Mouse (Mus musculus) heart, embryonic 12.5 days (tissue): ENCODE results near the gene 2610002M06Rik. TPM values are rescaled to one million over a fixed set of nuclear protein-coding genes. Genes with fewer than 3 reads are reported as not detected.
A peak's percentile ranks its signal among the peaks of the same experiment; 100 is the strongest.

Experiments used
- ATAC-seq: fragments of 200-750 bp; cut with Nextera tagmentation; 2 replicates; pipeline ENCODE4 v1.8.0; 2017; ENCODE audit warnings: moderate TSS enrichment, moderate library complexity; ENCODE audit not compliant: insufficient number of reproducible peaks, low FRiP score
- H3K27ac ChIP-seq: fragments of 300-500 bp; sonication (generic); 2 replicates; pipeline ENCODE4 v1.5.1; 2016; ENCODE audit warnings: mild to moderate bottlenecking, moderate library complexity; ENCODE audit not compliant: poor library complexity, severe bottlenecking
- H3K27me3 ChIP-seq: fragments of 300-500 bp; sonication (generic); replicated peaks from 2 replicates; pipeline ENCODE4 v1.6.1; 2016; ENCODE audit warnings: mild to moderate bottlenecking, moderate library complexity
- H3K36me3 ChIP-seq: fragments of 300-500 bp; sonication (generic); 2 replicates; pipeline ENCODE4 v1.6.1; 2016; ENCODE audit warnings: mild to moderate bottlenecking, moderate library complexity
- H3K4me1 ChIP-seq: fragments of 300-500 bp; sonication (generic); replicated peaks from 2 replicates; pipeline ENCODE4 v1.6.1; 2016; ENCODE audit warnings: mild to moderate bottlenecking
- H3K4me2 ChIP-seq: fragments of 300-500 bp; sonication (generic); 2 replicates; pipeline ENCODE4 v1.6.1; 2016; ENCODE audit warnings: mild to moderate bottlenecking, moderate library complexity
- H3K4me3 ChIP-seq: fragments of 300-500 bp; sonication (generic); 2 replicates; pipeline ENCODE4 v1.5.1; 2016; ENCODE audit warnings: mild to moderate bottlenecking
- H3K9ac ChIP-seq: fragments of 300-500 bp; sonication (generic); 2 replicates; pipeline ENCODE4 v1.6.1; 2016; ENCODE audit warnings: mild to moderate bottlenecking, moderate library complexity
- H3K9me3 ChIP-seq: fragments of 300-500 bp; sonication (generic); replicated peaks from 2 replicates; pipeline ENCODE4 v1.6.1; 2016; ENCODE audit warnings: mild to moderate bottlenecking, moderate library complexity
- WGBS: fragments of 180-500 bp; shearing (Covaris S2); methylation state at CpG from one replicate; pipeline ENCODE4 v1.1.7; 2016; 5-methylcytosine and 5-hydroxymethylcytosine counted together
- polyA plus RNA-seq: library from polyadenylated mRNA; unstranded; fragments of >200 nt; fragmentation: Nextera tagmentation; extraction: Ambion mirVana; gene quantifications from 2 replicates; pipeline ENCODE4 v1.2.1, GENCODE M21; 2016

The 2610002M06Rik gene
- 14.9 TPM in 2 replicates for polyA plus RNA-seq

DNA sequence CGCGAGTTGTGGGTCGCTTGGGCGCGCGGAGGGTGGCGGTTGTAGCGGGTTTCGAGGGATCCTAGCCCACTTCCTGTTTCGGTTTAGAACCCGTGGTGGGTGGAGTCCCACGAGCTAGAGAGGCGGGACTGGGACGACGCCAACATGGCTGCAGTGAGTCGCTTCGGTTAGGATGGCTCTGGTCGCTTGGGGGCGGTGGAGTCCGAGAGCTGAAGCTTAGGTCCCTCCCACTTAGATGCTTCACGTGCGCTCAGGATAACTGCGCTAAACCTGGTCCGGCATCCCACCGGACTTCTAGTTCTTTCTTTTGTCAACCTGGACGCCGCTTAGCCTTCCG, at the start of gene 2610002M06Rik:
2610002M06Rik (minus strand) TSS at position 117 of the 337 bp plus-strand sequence.
- H3K4me1 ChIP-seq = no peaks in the 10 kb centered on the region

DNA sequence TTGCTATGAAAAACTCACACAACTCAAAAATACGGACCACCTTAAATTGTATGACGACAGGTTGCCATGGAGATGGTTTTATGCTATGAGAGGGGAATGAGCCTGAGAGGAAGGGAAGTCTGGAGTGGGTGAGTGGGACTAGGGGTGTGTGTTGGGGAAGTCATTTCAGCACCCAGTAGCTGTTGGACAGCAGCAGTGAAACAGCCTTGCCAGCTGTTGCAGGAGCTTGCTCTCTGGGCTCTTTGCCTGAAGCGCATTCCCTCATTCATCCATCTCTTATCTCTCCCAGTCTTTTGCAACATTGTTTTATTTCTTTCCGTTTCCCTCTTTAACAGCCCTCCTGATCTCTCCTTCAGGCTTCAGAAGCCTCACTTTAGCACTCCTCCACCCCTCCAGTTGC, 42.0 kb upstream of the 2610002M06Rik start:
- no peak overlapping the region for H3K4me3 ChIP-seq
- no peaks in the 10 kb centered on the region for H3K4me1 ChIP-seq
- no peak for ATAC-seq
- H3K36me3 ChIP-seq = no peaks in the 10 kb centered on the region
- H3K9me3 ChIP-seq = no peaks in the 10 kb centered on the region
- 28% methylated on average over 4 of the region's 4 CpGs for WGBS
- no peak overlapping the region for H3K4me2 ChIP-seq
- no peak overlapping the region for H3K27ac ChIP-seq
- H3K27me3 ChIP-seq = no peaks in the 10 kb centered on the region
- no peak overlapping the region for H3K9ac ChIP-seq

More for the DNA sequence above, at the start of gene 2610002M06Rik:
- Histone ChIP-seq H3K9me3 (no peaks in the 10 kb centered on the region), H3K4me3 (peak within 1 kb of the TSS; percentile 68), H3K27ac (peak within 1 kb of the TSS; percentile 80), H3K36me3 (no peaks in the 10 kb centered on the region), H3K4me2 (peak within 1 kb of the TSS; percentile 59), H3K27me3 (no peaks in the 10 kb centered on the region), H3K9ac (peak within 1 kb of the TSS; percentile 75)
- 17% methylated on average over 27 of the region's 28 CpGs for WGBS
- peak; percentile 98 for ATAC-seq

GRCm38 (mm10) chrX:107816726-107817125, 592 bp upstream of the 2610002M06Rik start:
- Histone ChIP-seq H3K4me3 (peak overlapping the region; percentile 68), H3K4me2 (peak overlapping the region; percentile 59), H3K36me3 (no peaks in the 10 kb centered on the region), H3K9me3 (no peaks in the 10 kb centered on the region), H3K27me3 (no peaks in the 10 kb centered on the region), H3K27ac (no peak overlapping the region), H3K9ac (no peak overlapping the region), H3K4me1 (no peaks in the 10 kb centered on the region)
- ATAC-seq = no peak
- WGBS = 78% methylated on average over 6 of the region's 6 CpGs

DNA sequence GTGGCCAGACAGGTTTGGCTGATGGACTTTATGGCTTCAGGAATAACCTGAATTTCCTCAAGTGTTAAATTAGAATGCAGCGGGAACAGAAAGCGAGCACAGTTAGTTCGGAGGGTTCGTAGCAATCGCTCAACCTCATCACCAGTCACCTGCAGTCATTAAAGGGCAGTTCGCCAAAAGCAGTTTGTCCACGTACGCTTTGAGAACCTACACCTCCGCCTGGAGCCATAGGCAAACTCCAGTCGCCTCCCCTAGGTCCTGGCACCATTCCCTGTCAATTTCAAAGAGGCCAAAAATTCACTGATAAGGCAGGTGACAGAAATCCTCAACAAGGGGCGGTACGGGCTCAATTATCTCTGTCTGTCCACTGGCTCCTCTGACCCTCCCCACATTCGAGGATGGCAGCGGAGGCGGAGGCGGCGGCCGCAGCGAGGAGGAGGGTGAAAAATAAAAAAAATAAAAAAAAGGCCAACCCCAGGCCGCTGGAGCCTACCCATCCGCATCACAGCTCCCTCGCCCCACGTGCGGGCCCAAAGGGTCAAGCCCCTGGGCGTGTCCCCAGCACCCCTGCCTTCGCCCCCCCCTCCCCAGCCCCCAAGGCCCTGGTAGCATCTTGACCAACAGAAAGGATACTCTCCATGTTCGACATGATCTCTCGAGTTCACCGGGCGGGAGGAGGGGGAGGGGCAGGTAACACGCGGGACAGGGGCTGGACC, 474 bp downstream of the 2610002M06Rik start:
- 16% methylated on average over 27 of the region's 32 CpGs for WGBS
- Histone ChIP-seq H3K9ac (peak overlapping the region; percentile 75), H3K36me3 (no peaks in the 10 kb centered on the region), H3K4me1 (no peaks in the 10 kb centered on the region), H3K27ac (peak overlapping the region; percentile 80), H3K4me3 (peak overlapping the region; percentile 68), H3K9me3 (no peaks in the 10 kb centered on the region), H3K27me3 (no peaks in the 10 kb centered on the region), H3K4me2 (peak overlapping the region; percentile 59)
- ATAC-seq = peak; percentile 81

- Histone ChIP-seq H3K36me3 (no peaks in the 10 kb centered on the region), H3K27ac (no peak overlapping the region), H3K9ac (no peak overlapping the region), H3K27me3 (no peaks in the 10 kb centered on the region), H3K4me1 (no peaks in the 10 kb centered on the region), H3K9me3 (no peaks in the 10 kb centered on the region), H3K4me2 (no peak overlapping the region), H3K4me3 (no peak overlapping the region)
- ATAC-seq = no peak
Observed at GRCm38 (mm10) chrX:107812120-107812519, 4.0 kb downstream of the 2610002M06Rik start.

DNA sequence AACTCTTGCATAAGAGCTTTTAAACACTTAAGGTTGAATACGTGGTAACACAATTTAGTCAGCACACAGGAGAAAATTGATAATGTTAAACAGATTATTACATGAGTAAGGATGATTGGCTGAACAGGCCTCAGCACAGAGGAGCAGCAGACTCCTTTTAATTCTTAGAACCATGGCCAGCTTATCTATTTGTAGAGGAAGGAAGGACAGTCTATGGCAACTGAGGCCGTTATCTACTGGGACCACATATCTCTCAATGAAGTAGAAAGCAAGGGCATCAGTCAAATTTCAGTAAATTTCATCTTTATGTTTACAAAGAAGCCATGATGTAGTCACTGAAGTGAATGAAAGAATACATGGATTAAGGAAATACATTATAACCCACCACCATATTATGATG, 19.2 kb downstream of the 2610002M06Rik start:
- Histone ChIP-seq H3K27me3 (no peaks in the 10 kb centered on the region), H3K36me3 (no peaks in the 10 kb centered on the region), H3K9ac (no peak overlapping the region), H3K9me3 (no peaks in the 10 kb centered on the region), H3K27ac (no peak overlapping the region), H3K4me2 (no peak overlapping the region), H3K4me1 (no peaks in the 10 kb centered on the region), H3K4me3 (no peak overlapping the region)
- no peak for ATAC-seq
- WGBS = 67% methylated on average over 2 of the region's 2 CpGs

- H3K4me1 ChIP-seq = no peaks in the 10 kb centered on the region
- no peaks in the 10 kb centered on the region for H3K27me3 ChIP-seq
- H3K9ac ChIP-seq = no peak overlapping the region
- WGBS = 45% methylated on average over 1 of the region's 1 CpGs
- ATAC-seq = no peak
- no peak overlapping the region for H3K27ac ChIP-seq
- H3K4me3 ChIP-seq = no peak overlapping the region
- H3K4me2 ChIP-seq = no peak overlapping the region
- H3K9me3 ChIP-seq = no peaks in the 10 kb centered on the region
- no peaks in the 10 kb centered on the region for H3K36me3 ChIP-seq
Observed at GRCm38 (mm10) chrX:107795785-107796184, 20.3 kb downstream of the 2610002M06Rik start.

- Histone ChIP-seq H3K9ac (no peak within 1 kb of the TSS), H3K4me1 (no peaks in the 10 kb centered on the region), H3K4me3 (no peak within 1 kb of the TSS), H3K4me2 (no peak within 1 kb of the TSS), H3K27me3 (no peaks in the 10 kb centered on the region), H3K27ac (no peak within 1 kb of the TSS), H3K36me3 (no peaks in the 10 kb centered on the region), H3K9me3 (no peaks in the 10 kb centered on the region)
- no peak for ATAC-seq
- 69% methylated on average over 1 of the region's 1 CpGs for WGBS
Observed at GRCm38 (mm10) chrX:107792290-107792689, 23.8 kb downstream of the 2610002M06Rik start, which contains the start of gene Tent5d. Gene Tent5d (plus strand): TSS chrX:107792590.

DNA sequence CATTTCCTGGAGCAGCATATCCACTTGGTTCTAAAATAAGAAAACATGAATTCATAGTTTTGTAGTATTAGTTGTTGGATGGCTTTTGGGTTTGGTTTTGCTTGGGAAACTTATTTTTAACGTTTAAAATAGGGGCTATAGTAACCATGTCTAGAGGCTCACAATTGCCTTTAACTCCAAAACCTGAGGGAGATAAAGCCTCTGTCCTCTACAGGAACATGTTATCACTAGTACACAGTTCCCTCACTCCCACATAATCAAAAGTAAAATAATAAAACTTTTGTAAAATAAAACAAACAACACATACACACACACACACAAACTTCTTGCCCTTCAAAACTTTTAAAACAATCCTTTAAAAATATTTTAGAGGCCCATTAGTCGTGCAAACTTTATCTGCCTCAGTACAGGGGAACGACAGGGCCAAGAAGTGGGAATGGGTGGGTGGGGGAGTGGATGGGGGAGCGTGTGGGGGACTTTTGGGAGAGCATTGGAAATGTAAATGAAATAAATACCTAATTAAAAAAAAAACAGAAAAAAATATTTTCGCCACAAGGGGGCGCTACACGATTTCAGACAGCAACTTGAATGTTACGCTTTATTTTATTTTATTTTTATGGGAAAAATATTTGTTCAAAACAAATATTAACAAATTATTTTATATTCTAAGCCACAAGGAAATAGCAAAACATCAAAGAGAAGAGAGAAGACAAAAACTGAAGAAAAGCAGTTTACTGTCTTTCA, 25.2 kb downstream of the 2610002M06Rik start:
- ATAC-seq = no peak
- H3K4me1 ChIP-seq = no peaks in the 10 kb centered on the region
- H3K9ac ChIP-seq = no peak overlapping the region
- no peak overlapping the region for H3K27ac ChIP-seq
- H3K36me3 ChIP-seq = no peaks in the 10 kb centered on the region
- WGBS = 25% methylated on average over 8 of the region's 8 CpGs
- H3K27me3 ChIP-seq = no peaks in the 10 kb centered on the region
- H3K4me3 ChIP-seq = no peak overlapping the region
- H3K4me2 ChIP-seq = no peak overlapping the region
- H3K9me3 ChIP-seq = no peaks in the 10 kb centered on the region

DNA sequence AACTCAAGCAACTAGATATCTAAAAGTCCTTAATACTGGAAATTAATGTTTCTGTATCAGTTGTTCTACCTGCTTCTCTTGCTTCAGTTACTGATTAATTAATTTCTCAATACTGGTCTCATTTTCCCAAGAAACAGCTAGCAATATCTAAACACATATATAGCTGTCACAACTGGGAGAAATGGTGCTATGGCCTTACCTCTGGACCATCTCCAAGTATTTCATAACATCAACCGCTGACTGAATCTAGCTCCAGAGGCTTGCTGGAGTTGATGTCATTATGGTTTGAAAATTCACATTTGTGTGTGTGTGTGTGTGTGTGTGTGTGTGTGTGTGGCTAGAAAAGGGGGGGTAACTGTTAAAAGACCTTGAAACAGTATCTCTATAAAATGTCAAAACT, 26.0 kb downstream of the 2610002M06Rik start:
- Histone ChIP-seq H3K9me3 (no peaks in the 10 kb centered on the region), H3K36me3 (no peaks in the 10 kb centered on the region), H3K27me3 (no peaks in the 10 kb centered on the region), H3K4me3 (no peak overlapping the region), H3K27ac (no peak overlapping the region), H3K4me1 (no peaks in the 10 kb centered on the region), H3K9ac (no peak overlapping the region), H3K4me2 (no peak overlapping the region)
- ATAC-seq = no peak
- 97% methylated on average over 1 of the region's 1 CpGs for WGBS

DNA sequence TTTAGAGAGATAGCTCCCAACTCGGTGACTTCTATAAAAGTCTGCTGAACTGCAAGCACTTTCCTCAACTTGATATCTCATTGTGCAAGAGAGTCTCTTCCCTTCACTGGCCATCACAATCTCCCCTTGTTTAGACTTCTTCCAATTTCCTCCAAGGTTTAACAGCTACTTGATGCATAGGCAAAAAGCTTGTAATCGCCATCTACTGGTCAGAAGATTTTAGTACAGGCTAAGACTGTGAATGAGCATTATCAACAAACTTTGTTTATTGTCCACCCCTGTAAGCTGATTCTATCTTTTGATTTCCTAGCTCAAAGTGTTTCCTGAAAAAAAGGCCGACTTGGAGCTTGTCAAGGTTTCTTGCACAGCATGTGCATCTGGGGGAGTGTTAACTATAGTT, 48.2 kb downstream of the 2610002M06Rik start:
- Histone ChIP-seq H3K4me2 (no peak overlapping the region), H3K4me1 (no peaks in the 10 kb centered on the region), H3K27me3 (no peaks in the 10 kb centered on the region), H3K36me3 (no peaks in the 10 kb centered on the region), H3K4me3 (no peak overlapping the region), H3K9ac (no peak overlapping the region), H3K27ac (no peak overlapping the region), H3K9me3 (no peaks in the 10 kb centered on the region)
- 10% methylated on average over 3 of the region's 3 CpGs for WGBS
- no peak for ATAC-seq
